Mouse (Mus musculus): ENCODE measurements around the gene Krba1.

The Krba1 gene

GRCm38 (mm10) chr6:48452151-48452550 is 56.8 kb downstream of the Krba1 start:
- no peak for DNase-seq (ENCODE audit: low spot score)

GRCm38 (mm10) chr6:48452771-48453170 is 57.4 kb downstream of the Krba1 start:
- DNase-seq (ENCODE audit: low spot score) = no peak

- DNase-seq (ENCODE audit: low spot score) = no peak
Measured at GRCm38 (mm10) chr6:48464966-48465679, 69.7 kb downstream of the Krba1 start.

- no peak for DNase-seq (ENCODE audit: low spot score)
Measured at GRCm38 (mm10) chr6:48466715-48467114, 71.3 kb downstream of the Krba1 start.

GRCm38 (mm10) chr6:48467490-48467889 is 72.1 kb downstream of the Krba1 start:
- DNase-seq (ENCODE audit: low spot score) = no peak

Measured in spleen, adult 12 weeks (tissue).